Mouse (Mus musculus) small intestine, adult 2 months (tissue): Measurements from ENCODE around the gene St8sia1.

Source experiments
- CTCF ChIP-seq: fragments of 200-500 bp; IDR thresholded peaks from 2 replicates; pipeline ENCODE4 v1.5.1; 2012; ENCODE audit warnings: low read depth, mild to moderate bottlenecking, control low read depth, inconsistent platforms, low read length, moderate library complexity, mixed read lengths; ENCODE audit not compliant: insufficient replicate concordance, insufficient read length; ENCODE audit errors: extremely low read depth
- POLR2A ChIP-seq: fragments of 200-500 bp; IDR thresholded peaks from 2 replicates; pipeline ENCODE4 v1.6.1; 2012; ENCODE audit warnings: low read depth, mild to moderate bottlenecking, control low read depth, inconsistent platforms, low read length, moderate library complexity

DNA sequence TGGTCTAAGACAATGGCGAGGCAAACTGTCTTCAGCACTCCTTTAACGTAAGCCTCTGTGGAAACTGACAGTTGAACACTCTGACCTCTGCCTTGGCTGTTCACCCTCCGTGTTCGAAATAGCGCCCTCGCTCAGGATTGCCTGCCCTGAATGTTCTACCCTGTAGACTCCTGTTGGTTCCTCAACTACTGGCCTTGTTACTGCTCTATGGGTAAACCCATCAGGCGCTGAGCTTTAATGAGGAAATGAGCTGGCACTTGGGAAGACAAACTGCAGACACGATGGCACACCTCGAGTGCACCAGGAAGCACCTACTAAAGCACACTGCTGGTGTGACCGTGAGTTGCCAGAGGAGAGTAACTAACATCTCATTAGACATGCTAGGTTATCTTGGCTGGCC, 49.6 kb downstream of the St8sia1 start:
- TF ChIP-seq CTCF, result no peak
- no peak for TF ChIP-seq POLR2A
